ENCODE assay signal across 28 mouse cellular contexts in the genomic region with DNA sequence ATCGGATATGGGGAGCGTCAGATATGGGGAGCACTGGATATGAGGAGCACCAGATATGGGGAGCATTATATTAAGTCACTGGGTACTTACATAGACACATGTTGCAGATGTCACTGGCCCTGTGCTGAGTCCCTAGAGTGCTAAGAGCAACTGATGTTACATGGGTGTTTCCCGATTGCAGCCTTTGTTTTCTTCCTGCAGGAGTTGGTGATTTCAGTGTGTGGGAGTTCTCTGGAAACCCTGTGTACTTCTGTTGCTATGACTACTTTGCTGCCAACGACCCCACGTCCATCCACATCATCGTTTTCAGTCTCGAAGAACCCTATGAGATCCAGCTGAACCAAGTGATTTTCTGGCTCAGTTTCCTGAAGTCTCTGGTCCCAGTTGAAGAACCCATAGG. TPM values are rescaled to one million over a fixed set of nuclear protein-coding genes. Genes with fewer than 3 reads are reported as not detected.
A peak's percentile ranks its signal among the peaks of the same experiment; 100 is the strongest.
DNase-seq lines count a peak whose midpoint lies in the region; ATAC-seq and TF ChIP-seq lines count a peak whose summit lies in the region.
"Had no signal": no experiment of that assay in that cellular context is flagged by ENCODE, and none has a peak within 500 bp of the region (broad histone marks: within the 10 kb centered on the region; RNA-seq: fewer than 3 reads in every experiment).

No protein-coding gene starts in this region.

- no peak overlapping the region for H3K9ac ChIP-seq in heart, embryonic 12.5 days
- H3K9ac ChIP-seq: embryonic facial prominence, embryonic 13.5 days; embryonic facial prominence, embryonic 15.5 days; forebrain, embryonic 12.5 days had no signal

- H3K36me3 ChIP-seq in heart, embryonic 12.5 days, result peaks cover 36% of the 10 kb centered on the region

- no peak overlapping the region for H3K27ac ChIP-seq in heart, embryonic 12.5 days (ENCODE audit: poor library complexity, severe bottlenecking)
- H3K27ac ChIP-seq in layer of hippocampus, adult 2 months, result peak overlapping the region; percentile 49; the same call in 1 of the 2 replicates
- H3K27ac ChIP-seq: embryonic facial prominence, embryonic 13.5 days; embryonic facial prominence, embryonic 15.5 days; forebrain, embryonic 10.5 days; forebrain, embryonic 12.5 days had no signal

- DNase-seq in heart, adult 11 months, result peak; percentile 78
- DNase-seq in layer of hippocampus, adult 2 months (ENCODE audit: low spot score in 2 of 2), result no peak
- no peak for DNase-seq in layer of hippocampus, adult 11-12 months (ENCODE audit: low spot score)
- DNase-seq in brain, adult 2 months (ENCODE audit: low read depth, low spot score), result peak; percentile 53
- no peak for DNase-seq in cerebellum, postnatal 10 days
- DNase-seq: adrenal gland, adult 2 months; adrenal gland, postnatal 10 days; adrenal gland, postnatal 25 days; cerebellum, adult 11-12 months; cerebellum, adult 2 months; cerebellum, adult 9-10 months; cerebellum, postnatal 14 days; cerebellum, postnatal 36 days; embryo, embryonic 11 days had no signal

- no peak overlapping the region for H3K4me2 ChIP-seq in heart, embryonic 12.5 days
- H3K4me2 ChIP-seq: embryonic facial prominence, embryonic 13.5 days; embryonic facial prominence, embryonic 15.5 days; forebrain, embryonic 12.5 days had no signal

- no peaks in the 10 kb centered on the region for H3K9me3 ChIP-seq in heart, embryonic 12.5 days (replicated peaks)
- H3K9me3 ChIP-seq: embryonic facial prominence, embryonic 13.5 days; embryonic facial prominence, embryonic 15.5 days; forebrain, embryonic 12.5 days had no signal

- H3K4me3 ChIP-seq in heart, embryonic 12.5 days, result no peak overlapping the region
- H3K4me3 ChIP-seq in layer of hippocampus, adult 2 months, result no peak overlapping the region
- H3K4me3 ChIP-seq: embryonic facial prominence, embryonic 13.5 days; embryonic facial prominence, embryonic 15.5 days; erythroblast, embryonic 14.5 days; forebrain, embryonic 10.5 days; forebrain, embryonic 12.5 days had no signal

- no peaks in the 10 kb centered on the region for H3K4me1 ChIP-seq in heart, embryonic 12.5 days (replicated peaks)
- H3K4me1 ChIP-seq: embryonic facial prominence, embryonic 13.5 days; embryonic facial prominence, embryonic 15.5 days; forebrain, embryonic 10.5 days; forebrain, embryonic 12.5 days had no signal

- WGBS in heart, embryonic 12.5 days, result 84% methylated on average over 7 of the region's 7 CpGs

- TF ChIP-seq CTCF in layer of hippocampus, adult 2 months (conservative IDR thresholded peaks at IDR 0.05), result no peak

- H3K27me3 ChIP-seq in heart, embryonic 12.5 days (replicated peaks), result no peaks in the 10 kb centered on the region
- H3K27me3 ChIP-seq: embryonic facial prominence, embryonic 13.5 days; embryonic facial prominence, embryonic 15.5 days; forebrain, embryonic 12.5 days had no signal

- no peak for ATAC-seq in heart, embryonic 12.5 days (ENCODE audit: insufficient number of reproducible peaks, low FRiP score)
- ATAC-seq: forebrain, embryonic 14.5 days; forebrain, embryonic 16.5 days had no signal

RNA-seq across cellular contexts. Expression of a gene that starts 35.2 kb away (rescaled TPM):
- not detected in 2 replicates for polyA plus RNA-seq in heart, embryonic 12.5 days (2016; fragmentation: Nextera tagmentation; extraction: Ambion mirVana)
- total RNA-seq in layer of hippocampus, adult 2 months (2021), result not detected
- total RNA-seq: adrenal gland, adult 2 months; adrenal gland, postnatal 10 days; adrenal gland, postnatal 25 days; adrenal gland, postnatal 4 days; common myeloid progenitor, adult 5-6 weeks; ES-E14; MEL had no signal
- polyA plus RNA-seq: adrenal gland, adult 2 months; C2C12; cerebellum, adult 2 months; embryonic facial prominence, embryonic 11.5 days; embryonic facial prominence, embryonic 13.5 days; embryonic facial prominence, embryonic 15.5 days; erythroblast, embryonic 14.5 days; forebrain, embryonic 10.5 days; forebrain, embryonic 12.5 days; forebrain, embryonic 14.5 days; forebrain, embryonic 16.5 days had no signal

RNA-seq across cellular contexts. Expression of a gene that starts 51.7 kb away (rescaled TPM):
- not detected in 2 replicates for polyA plus RNA-seq in heart, embryonic 12.5 days (2016; fragmentation: Nextera tagmentation; extraction: Ambion mirVana)
- total RNA-seq in layer of hippocampus, adult 2 months (2021), result not detected
- total RNA-seq: adrenal gland, adult 2 months; adrenal gland, postnatal 10 days; adrenal gland, postnatal 25 days; adrenal gland, postnatal 4 days; common myeloid progenitor, adult 5-6 weeks; ES-E14; MEL had no signal
- polyA plus RNA-seq: adrenal gland, adult 2 months; C2C12; cerebellum, adult 2 months; embryonic facial prominence, embryonic 11.5 days; embryonic facial prominence, embryonic 13.5 days; erythroblast, embryonic 14.5 days; forebrain, embryonic 10.5 days; forebrain, embryonic 12.5 days; forebrain, embryonic 14.5 days; forebrain, embryonic 16.5 days had no signal

Comparison
In these comparisons a context has a peak if more than half of its experiments do, and no peak if none do; other contexts are left out.
1. DNase-seq: peak in heart, adult 11 months (single experiment) and brain, adult 2 months (single experiment); none in layer of hippocampus, adult 2 months (0 of 2), layer of hippocampus, adult 11-12 months (single experiment) and cerebellum, postnatal 10 days (0 of 2).